Mouse (Mus musculus): Measurements from ENCODE around the gene Plin3. TPM values are rescaled to one million over a fixed set of nuclear protein-coding genes. Genes with fewer than 3 reads are reported as not detected.

Plin3 gene
- polyA plus RNA-seq, 2 experiments = 9.2 to 24.2 TPM

- H3K27ac ChIP-seq = peak within 1 kb of the TSS; percentile 85
- DNase-seq (ENCODE audit: low read depth in 3 of 3, low spot score in 3 of 3) (peak; percentile 98), ATAC-seq (ENCODE audit: insufficient read depth) (peak; percentile 96)
- H3K9ac ChIP-seq (replicated peaks) = peak within 1 kb of the TSS; percentile 88
- H3K9me3 ChIP-seq (ENCODE audit: control insufficient read depth, low read length) = no peaks in the 10 kb centered on the region
- 1% methylated on average over 57 of the region's 57 CpGs for WGBS (ENCODE audit: insufficient replicate concordance)
- H3K27me3 ChIP-seq (ENCODE audit: control insufficient read depth, insufficient read depth, low read length) = no peaks in the 10 kb centered on the region
- no peak for TF ChIP-seq EP300 (IDR thresholded peaks at IDR 0.05; ENCODE audit: low read depth)
- peak within 1 kb of the TSS; percentile 64 to 77 for H3K4me3 ChIP-seq (ENCODE audit: insufficient read depth in 1 of 2, low read depth in 2 of 2, low read length in 2 of 2)
- H3K4me2 ChIP-seq (ENCODE audit: low read depth) = peak within 1 kb of the TSS; percentile 96
- peaks cover 30% of the 10 kb centered on the region for H3K36me3 ChIP-seq (replicated peaks; ENCODE audit: control insufficient read depth, insufficient read depth, low read depth)
- peaks cover 17 to 28% of the 10 kb centered on the region in 2 experiments for H3K4me1 ChIP-seq (replicated peaks; ENCODE audit: control insufficient read depth in 2 of 2, insufficient read depth in 2 of 2, low read length in 1 of 2)
Observed at GRCm38 (mm10) chr17:56325450-56326152, 32.9 kb upstream of the Plin3 start, which contains the start of gene Kdm4b. Kdm4b (plus strand) TSS chr17:56326062.

- H3K4me3 ChIP-seq (ENCODE audit: insufficient read depth in 1 of 2, low read depth in 2 of 2, low read length in 2 of 2) = no peak overlapping the region
- peak overlapping the region; percentile 81 for H3K4me2 ChIP-seq (ENCODE audit: low read depth)
- peaks cover 17 to 28% of the 10 kb centered on the region in 2 experiments for H3K4me1 ChIP-seq (replicated peaks; ENCODE audit: control insufficient read depth in 2 of 2, insufficient read depth in 2 of 2, low read length in 1 of 2)
- DNase-seq (ENCODE audit: low read depth in 3 of 3, low spot score in 3 of 3) = no peak
- whole genome bisulfite sequencing (ENCODE audit: insufficient replicate concordance) = 66% methylated on average over 3 of the region's 3 CpGs
- H3K27ac ChIP-seq = no peak overlapping the region
- ATAC-seq (ENCODE audit: insufficient read depth) = no peak
- peaks cover 42% of the 10 kb centered on the region for H3K36me3 ChIP-seq (replicated peaks; ENCODE audit: control insufficient read depth, insufficient read depth, low read depth)
- H3K9me3 ChIP-seq (ENCODE audit: control insufficient read depth, low read length) = no peaks in the 10 kb centered on the region
- no peak overlapping the region for H3K9ac ChIP-seq (replicated peaks)
- TF ChIP-seq CTCF (IDR thresholded peaks at IDR 0.05; ENCODE audit: low read depth) (no peak), EP300 (IDR thresholded peaks at IDR 0.05; ENCODE audit: low read depth) (no peak)
- H3K27me3 ChIP-seq (ENCODE audit: control insufficient read depth, insufficient read depth, low read length) = no peaks in the 10 kb centered on the region
Observed at GRCm38 (mm10) chr17:56324419-56324818, 31.7 kb upstream of the Plin3 start.

- H3K9ac ChIP-seq (replicated peaks) = no peak overlapping the region
- no peaks in the 10 kb centered on the region for H3K27me3 ChIP-seq (ENCODE audit: control insufficient read depth, insufficient read depth, low read length)
- no peak overlapping the region for H3K4me2 ChIP-seq (ENCODE audit: low read depth)
- DNase-seq (ENCODE audit: low read depth in 3 of 3, low spot score in 3 of 3) (no peak), ATAC-seq (ENCODE audit: insufficient read depth) (no peak)
- H3K4me1 ChIP-seq (replicated peaks; ENCODE audit: control insufficient read depth in 2 of 2, insufficient read depth in 2 of 2, low read length in 1 of 2) = peaks cover 4 to 18% of the 10 kb centered on the region in 2 experiments; a peak in 3 of 4 replicates
- H3K27ac ChIP-seq = no peak overlapping the region
- H3K36me3 ChIP-seq (replicated peaks; ENCODE audit: control insufficient read depth, insufficient read depth, low read depth) = peaks cover 96% of the 10 kb centered on the region
- TF ChIP-seq EP300 (IDR thresholded peaks at IDR 0.05; ENCODE audit: low read depth) (no peak), CTCF (IDR thresholded peaks at IDR 0.05; ENCODE audit: low read depth) (no peak)
- no peaks in the 10 kb centered on the region for H3K9me3 ChIP-seq (ENCODE audit: control insufficient read depth, low read length)
- no peak overlapping the region for H3K4me3 ChIP-seq (ENCODE audit: insufficient read depth in 1 of 2, low read depth in 2 of 2, low read length in 2 of 2)
- WGBS (ENCODE audit: insufficient replicate concordance) = 90% methylated on average over 15 of the region's 15 CpGs
Observed at GRCm38 (mm10) chr17:56309191-56309945, 16.7 kb upstream of the Plin3 start.

- 75% methylated on average over 6 of the region's 6 CpGs for WGBS (ENCODE audit: insufficient replicate concordance)
- H3K4me2 ChIP-seq (ENCODE audit: low read depth) = no peak overlapping the region
- no peaks in the 10 kb centered on the region for H3K9me3 ChIP-seq (ENCODE audit: control insufficient read depth, low read length)
- peaks cover 83% of the 10 kb centered on the region for H3K36me3 ChIP-seq (replicated peaks; ENCODE audit: control insufficient read depth, insufficient read depth, low read depth)
- peaks cover 4 to 18% of the 10 kb centered on the region in 2 experiments; a peak in 3 of 4 replicates for H3K4me1 ChIP-seq (replicated peaks; ENCODE audit: control insufficient read depth in 2 of 2, insufficient read depth in 2 of 2, low read length in 1 of 2)
- H3K9ac ChIP-seq (replicated peaks) = no peak overlapping the region
- no peak overlapping the region for H3K27ac ChIP-seq
- no peak overlapping the region for H3K4me3 ChIP-seq (ENCODE audit: insufficient read depth in 1 of 2, low read depth in 2 of 2, low read length in 2 of 2)
- H3K27me3 ChIP-seq (ENCODE audit: control insufficient read depth, insufficient read depth, low read length) = no peaks in the 10 kb centered on the region
- TF ChIP-seq CTCF (IDR thresholded peaks at IDR 0.05; ENCODE audit: low read depth) (no peak), EP300 (IDR thresholded peaks at IDR 0.05; ENCODE audit: low read depth) (no peak)
- ATAC-seq (ENCODE audit: insufficient read depth) (no peak), DNase-seq (ENCODE audit: low read depth in 3 of 3, low spot score in 3 of 3) (no peak)
Observed at GRCm38 (mm10) chr17:56308088-56308487, 15.4 kb upstream of the Plin3 start.

- Histone ChIP-seq H3K4me2 (ENCODE audit: low read depth) (peak overlapping the region; percentile 88), H3K4me3 (ENCODE audit: insufficient read depth in 1 of 2, low read depth in 2 of 2, low read length in 2 of 2) (peak overlapping the region in 1 of 2 experiments; percentile 7; a peak in 1 of 4 replicates), H3K27me3 (ENCODE audit: control insufficient read depth, insufficient read depth, low read length) (no peaks in the 10 kb centered on the region), H3K27ac (no peak overlapping the region), H3K4me1 (replicated peaks; ENCODE audit: control insufficient read depth in 2 of 2, insufficient read depth in 2 of 2, low read length in 1 of 2) (peaks cover 16 to 26% of the 10 kb centered on the region in 2 experiments), H3K9me3 (ENCODE audit: control insufficient read depth, low read length) (no peaks in the 10 kb centered on the region), H3K36me3 (replicated peaks; ENCODE audit: control insufficient read depth, insufficient read depth, low read depth) (peaks cover 61% of the 10 kb centered on the region), H3K9ac (replicated peaks) (no peak overlapping the region)
- WGBS (ENCODE audit: insufficient replicate concordance) = 72% methylated on average over 8 of the region's 8 CpGs
- TF ChIP-seq CTCF (IDR thresholded peaks at IDR 0.05; ENCODE audit: low read depth) (peak; percentile 61), EP300 (IDR thresholded peaks at IDR 0.05; ENCODE audit: low read depth) (no peak)
- ATAC-seq (ENCODE audit: insufficient read depth) (no peak), DNase-seq (ENCODE audit: low read depth in 3 of 3, low spot score in 3 of 3) (no peak)
Observed at GRCm38 (mm10) chr17:56305826-56306225, 13.2 kb upstream of the Plin3 start.
